Mouse (Mus musculus): ENCODE measurements around the gene Ilvbl. TPM values are rescaled to one million over a fixed set of nuclear protein-coding genes. Genes with fewer than 3 reads are reported as not detected.
"Not testable (repeated sequence)": the region's sequence is repeated elsewhere in the genome, so short reads cannot be mapped to it uniquely, and the experiment has no call there.

Ilvbl gene
- polyA plus RNA-seq, 1 experiment from 2014 or later: 46.0 TPM

GRCm38 (mm10) chr10:78594566-78594965 is 20.4 kb downstream of the Ilvbl start:
- no peaks in the 10 kb centered on the region for H3K4me1 ChIP-seq (replicated peaks; ENCODE audit: control insufficient read depth, insufficient read depth, low read length)
- ATAC-seq (ENCODE audit: low FRiP score): no peak
- no peaks in the 10 kb centered on the region for H3K36me3 ChIP-seq (replicated peaks; ENCODE audit: control insufficient read depth, insufficient read depth)
- no peak overlapping the region for H3K4me3 ChIP-seq (replicated peaks; ENCODE audit: low read length)
- no peaks in the 10 kb centered on the region for H3K9me3 ChIP-seq (ENCODE audit: control insufficient read depth, low read length)
- H3K27me3 ChIP-seq (ENCODE audit: control insufficient read depth, insufficient read depth, low read length): 0 out of 2 replicates have a peak, but pooled peaks cover 3% of the 10 kb centered on the region
- no peak overlapping the region for H3K4me2 ChIP-seq (replicated peaks)
- H3K27ac ChIP-seq: no peak overlapping the region
- no peak for DNase-seq (ENCODE audit: low spot score)
- no peak overlapping the region for H3K9ac ChIP-seq

- 88% methylated on average over 5 of the region's 5 CpGs for WGBS
Observed at GRCm38 (mm10) chr10:78599865-78600264, 25.7 kb downstream of the Ilvbl start.

GRCm38 (mm10) chr10:78605080-78605479 is 30.9 kb downstream of the Ilvbl start:
- 47% methylated on average over 3 of the region's 3 CpGs for whole genome bisulfite sequencing
- DNase-seq (ENCODE audit: low spot score): peak; percentile 46
- H3K27me3 ChIP-seq (ENCODE audit: control insufficient read depth, insufficient read depth, low read length): no peaks in the 10 kb centered on the region
- ATAC-seq (ENCODE audit: low FRiP score): no peak
- H3K4me1 ChIP-seq (replicated peaks; ENCODE audit: control insufficient read depth, insufficient read depth, low read length): no peaks in the 10 kb centered on the region
- no peak overlapping the region for H3K4me2 ChIP-seq (replicated peaks)
- H3K4me3 ChIP-seq (replicated peaks; ENCODE audit: low read length): no peak overlapping the region
- H3K27ac ChIP-seq: no peak overlapping the region
- H3K9ac ChIP-seq: no peak overlapping the region
- no peaks in the 10 kb centered on the region for H3K9me3 ChIP-seq (ENCODE audit: control insufficient read depth, low read length)
- no peaks in the 10 kb centered on the region for H3K36me3 ChIP-seq (replicated peaks; ENCODE audit: control insufficient read depth, insufficient read depth)

More at GRCm38 (mm10) chr10:78599865-78600264, 25.7 kb downstream of the Ilvbl start:
- Histone ChIP-seq H3K4me2 (replicated peaks) (no peak overlapping the region), H3K27me3 (ENCODE audit: control insufficient read depth, insufficient read depth, low read length) (no peaks in the 10 kb centered on the region), H3K9me3 (ENCODE audit: control insufficient read depth, low read length) (no peaks in the 10 kb centered on the region), H3K4me1 (replicated peaks; ENCODE audit: control insufficient read depth, insufficient read depth, low read length) (no peaks in the 10 kb centered on the region), H3K4me3 (replicated peaks; ENCODE audit: low read length) (no peak overlapping the region), H3K27ac (no peak overlapping the region), H3K9ac (no peak overlapping the region), H3K36me3 (replicated peaks; ENCODE audit: control insufficient read depth, insufficient read depth) (no peaks in the 10 kb centered on the region)
- no peak for DNase-seq (ENCODE audit: low spot score)
- no peak for ATAC-seq (ENCODE audit: low FRiP score)

- Histone ChIP-seq H3K27ac (no peak overlapping the region), H3K9ac (no peak overlapping the region), H3K27me3 (ENCODE audit: control insufficient read depth, insufficient read depth, low read length) (no peaks in the 10 kb centered on the region), H3K9me3 (ENCODE audit: control insufficient read depth, low read length) (no peaks in the 10 kb centered on the region), H3K4me1 (replicated peaks; ENCODE audit: control insufficient read depth, insufficient read depth, low read length) (no peaks in the 10 kb centered on the region), H3K4me2 (replicated peaks) (no peak overlapping the region), H3K4me3 (replicated peaks; ENCODE audit: low read length) (no peak overlapping the region), H3K36me3 (replicated peaks; ENCODE audit: control insufficient read depth, insufficient read depth) (no peaks in the 10 kb centered on the region)
- DNase-seq (ENCODE audit: low spot score): no peak
- ATAC-seq (ENCODE audit: low FRiP score): no peak
- 82% methylated on average over 3 of the region's 3 CpGs for WGBS
Observed at GRCm38 (mm10) chr10:78607602-78608001, 33.5 kb downstream of the Ilvbl start.

GRCm38 (mm10) chr10:78617974-78618373 is 43.8 kb downstream of the Ilvbl start, which contains the start of gene Olfr1357:
Gene Olfr1357, minus strand, starts transcription at chr10:78618074.
- Histone ChIP-seq H3K4me1 (replicated peaks; ENCODE audit: control insufficient read depth, insufficient read depth, low read length) (no peaks in the 10 kb centered on the region), H3K36me3 (replicated peaks; ENCODE audit: control insufficient read depth, insufficient read depth) (no peaks in the 10 kb centered on the region), H3K9me3 (ENCODE audit: control insufficient read depth, low read length) (no peaks in the 10 kb centered on the region), H3K4me3 (replicated peaks; ENCODE audit: low read length) (no peak within 1 kb of the TSS), H3K27me3 (ENCODE audit: control insufficient read depth, insufficient read depth, low read length) (no peaks in the 10 kb centered on the region), H3K27ac (no peak within 1 kb of the TSS), H3K4me2 (replicated peaks) (no peak within 1 kb of the TSS), H3K9ac (no peak within 1 kb of the TSS)
- 88% methylated on average over 1 of the region's 1 CpGs for WGBS
- DNase-seq (ENCODE audit: low spot score): no peak
- ATAC-seq (ENCODE audit: low FRiP score): no peak

GRCm38 (mm10) chr10:78623143-78623542 is 49.0 kb downstream of the Ilvbl start:
- H3K27me3 ChIP-seq (ENCODE audit: control insufficient read depth, insufficient read depth, low read length); H3K9ac ChIP-seq; H3K9me3 ChIP-seq (ENCODE audit: control insufficient read depth, low read length); DNase-seq (ENCODE audit: low spot score); H3K36me3 ChIP-seq (replicated peaks; ENCODE audit: control insufficient read depth, insufficient read depth); H3K27ac ChIP-seq; H3K4me2 ChIP-seq (replicated peaks); H3K4me1 ChIP-seq (replicated peaks; ENCODE audit: control insufficient read depth, insufficient read depth, low read length); H3K4me3 ChIP-seq (replicated peaks; ENCODE audit: low read length); ATAC-seq (ENCODE audit: low FRiP score): not testable (repeated sequence)
- 86% methylated on average over 3 of the region's 3 CpGs for WGBS

GRCm38 (mm10) chr10:78630194-78630593 is 56.0 kb downstream of the Ilvbl start:
- H3K36me3 ChIP-seq (replicated peaks; ENCODE audit: control insufficient read depth, insufficient read depth): no peaks in the 10 kb centered on the region
- no peak overlapping the region for H3K27ac ChIP-seq
- DNase-seq (ENCODE audit: low spot score): no peak
- no peak overlapping the region for H3K4me2 ChIP-seq (replicated peaks)
- H3K9me3 ChIP-seq (ENCODE audit: control insufficient read depth, low read length): no peaks in the 10 kb centered on the region
- H3K27me3 ChIP-seq (ENCODE audit: control insufficient read depth, insufficient read depth, low read length): no peaks in the 10 kb centered on the region
- H3K4me1 ChIP-seq (replicated peaks; ENCODE audit: control insufficient read depth, insufficient read depth, low read length): no peaks in the 10 kb centered on the region
- no peak overlapping the region for H3K4me3 ChIP-seq (replicated peaks; ENCODE audit: low read length)
- ATAC-seq (ENCODE audit: low FRiP score): no peak
- no peak overlapping the region for H3K9ac ChIP-seq
- 76% methylated on average over 4 of the region's 4 CpGs for WGBS

GRCm38 (mm10) chr10:78632311-78632710 is 58.2 kb downstream of the Ilvbl start:
- Histone ChIP-seq H3K4me3 (replicated peaks; ENCODE audit: low read length) (no peak overlapping the region), H3K27me3 (ENCODE audit: control insufficient read depth, insufficient read depth, low read length) (no peaks in the 10 kb centered on the region), H3K4me2 (replicated peaks) (peak overlapping the region; percentile 24), H3K9ac (peak overlapping the region; percentile 34; the same call in 1 of the 2 replicates), H3K4me1 (replicated peaks; ENCODE audit: control insufficient read depth, insufficient read depth, low read length) (no peaks in the 10 kb centered on the region), H3K27ac (no peak overlapping the region), H3K36me3 (replicated peaks; ENCODE audit: control insufficient read depth, insufficient read depth) (no peaks in the 10 kb centered on the region), H3K9me3 (ENCODE audit: control insufficient read depth, low read length) (no peaks in the 10 kb centered on the region)
- DNase-seq (ENCODE audit: low spot score) (peak; percentile 63), ATAC-seq (ENCODE audit: low FRiP score) (0 out of 2 replicates have a peak, but pooled peaks have one; percentile 68)
- 10% methylated on average over 6 of the region's 6 CpGs for WGBS

Measured in hindbrain, embryonic 14.5 days (tissue).